Mouse (Mus musculus): ENCODE results near the gene Wdr66.
"Not testable (repeated sequence)": the region's sequence is repeated elsewhere in the genome, so short reads cannot be mapped to it uniquely, and the experiment has no call there.

The Wdr66 gene

GRCm38 (mm10) chr5:123251834-123252233 is at the start of gene Wdr66:
Gene Wdr66 (plus strand): TSS chr5:123252102.
- DNase-seq (ENCODE audit: low spot score in 2 of 2), result peak; percentile 78 to 95

DNA sequence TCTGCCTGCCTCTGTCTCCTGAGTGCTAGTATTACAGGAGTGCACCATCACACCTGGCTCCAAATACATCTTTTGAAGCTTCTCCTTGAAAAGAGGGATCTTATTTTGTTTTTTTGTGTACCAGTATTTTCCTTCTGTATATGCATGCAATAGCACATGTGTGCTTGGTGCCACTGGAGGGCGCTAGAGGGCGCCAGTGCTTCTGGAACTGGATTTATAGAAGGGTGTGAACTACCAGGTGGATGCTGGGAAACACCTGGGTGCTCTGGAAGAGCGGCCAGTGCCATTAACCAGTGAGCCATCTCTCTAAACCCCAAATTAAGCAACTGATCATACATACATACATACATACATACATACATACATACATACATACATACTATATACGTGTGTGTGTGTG is 49.1 kb upstream of the Wdr66 start:
- not testable (repeated sequence) for DNase-seq (ENCODE audit: low spot score in 2 of 2)

- not testable (repeated sequence) for DNase-seq (ENCODE audit: low spot score in 2 of 2)
These were observed 48.3 kb upstream of the Wdr66 start for GRCm38 (mm10) chr5:123203591-123203990.

- not testable (repeated sequence) for DNase-seq (ENCODE audit: low spot score in 2 of 2)
These were observed 29.4 kb upstream of the Wdr66 start for GRCm38 (mm10) chr5:123222346-123223050.

DNA sequence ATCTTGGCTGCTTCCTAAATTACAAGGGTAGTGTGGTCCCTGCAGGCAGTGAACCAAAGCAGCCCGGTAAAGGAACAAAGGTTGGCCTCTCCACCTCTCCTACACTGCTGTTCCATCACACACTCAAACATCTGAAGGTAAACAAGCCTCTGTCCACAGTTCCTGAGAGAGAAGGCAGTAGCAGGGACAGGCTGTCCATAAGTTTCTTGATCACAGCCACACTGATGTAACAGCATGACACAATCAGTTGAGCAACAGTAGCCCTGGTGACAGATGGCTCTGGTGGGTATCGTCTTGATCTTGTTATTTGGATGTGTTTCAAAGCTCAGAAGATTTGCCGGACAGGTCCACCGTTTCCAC is 28.9 kb upstream of the Wdr66 start:
- no peak for DNase-seq (ENCODE audit: low spot score in 2 of 2)

DNA sequence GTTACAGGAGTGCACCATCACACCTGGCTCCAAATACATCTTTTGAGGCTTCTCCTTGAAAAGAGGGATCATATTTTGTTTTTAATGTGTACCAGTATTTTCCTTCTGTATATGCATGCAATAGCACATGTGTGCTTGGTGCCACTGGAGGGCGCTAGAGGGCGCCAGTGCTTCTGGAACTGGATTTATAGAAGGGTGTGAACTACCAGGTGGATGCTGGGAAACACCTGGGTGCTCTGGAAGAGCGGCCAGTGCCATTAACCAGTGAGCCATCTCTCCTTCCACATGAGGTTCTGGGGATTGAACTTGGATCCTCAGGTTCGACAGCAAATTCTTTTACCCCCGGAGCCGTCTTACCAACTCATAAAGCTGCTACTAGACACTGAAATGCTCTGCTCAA is 28.0 kb upstream of the Wdr66 start:
- DNase-seq (ENCODE audit: low spot score in 2 of 2), result not testable (repeated sequence)

GRCm38 (mm10) chr5:123226851-123227250 is 25.1 kb upstream of the Wdr66 start:
- DNase-seq (ENCODE audit: low spot score in 2 of 2), result no peak

GRCm38 (mm10) chr5:123227762-123228523 is 24.0 kb upstream of the Wdr66 start:
- DNase-seq (ENCODE audit: low spot score in 2 of 2), result peak; percentile 89 to 97

DNA sequence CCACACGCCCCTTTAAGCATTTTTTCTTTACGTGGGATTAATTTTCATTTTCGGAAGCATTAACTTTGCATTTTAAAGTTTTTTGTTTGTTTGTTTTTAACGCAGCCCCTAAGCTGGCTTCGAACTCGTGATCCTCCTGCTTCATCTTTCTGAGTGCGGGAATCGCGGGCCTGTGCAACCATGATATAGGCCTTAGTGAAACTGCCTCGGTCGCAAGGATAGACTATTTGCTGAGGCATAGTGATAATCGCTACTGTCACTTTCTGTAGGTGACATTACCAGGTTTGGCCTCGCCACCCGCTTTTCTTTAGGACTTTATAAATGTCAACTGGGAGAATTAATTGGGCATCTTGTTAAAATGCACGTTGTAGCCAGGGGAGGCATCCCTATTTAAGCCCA is 23.4 kb upstream of the Wdr66 start:
- no peak for DNase-seq (ENCODE audit: low spot score in 2 of 2)

- no peak for DNase-seq (ENCODE audit: low spot score in 2 of 2)
These were observed 22.6 kb upstream of the Wdr66 start for GRCm38 (mm10) chr5:123229296-123229695.

GRCm38 (mm10) chr5:123232180-123232579 is 19.7 kb upstream of the Wdr66 start:
- DNase-seq (ENCODE audit: low spot score in 2 of 2), result no peak

DNA sequence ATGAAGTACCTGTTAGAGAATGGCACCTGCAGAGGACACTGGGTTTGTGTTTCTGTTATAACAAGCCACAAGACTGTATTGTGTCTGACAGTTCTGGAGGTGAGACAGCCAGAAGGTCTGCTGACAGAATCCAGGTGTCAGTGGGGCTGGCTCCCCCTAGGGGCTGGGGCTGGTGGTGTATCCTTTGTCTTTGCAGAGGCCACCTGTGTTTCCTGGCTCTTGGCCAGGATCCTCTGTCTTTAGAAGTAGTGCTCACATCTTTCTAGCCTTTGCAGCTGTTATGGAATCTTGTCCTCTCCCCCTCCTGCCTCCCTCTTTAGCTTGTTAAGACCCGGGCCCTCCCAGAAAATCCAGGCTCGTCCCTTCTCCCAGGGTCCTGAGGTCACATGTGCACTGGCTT is 16.2 kb upstream of the Wdr66 start:
- DNase-seq (ENCODE audit: low spot score in 2 of 2), result peak in 1 of 2 experiments; percentile 39

DNA sequence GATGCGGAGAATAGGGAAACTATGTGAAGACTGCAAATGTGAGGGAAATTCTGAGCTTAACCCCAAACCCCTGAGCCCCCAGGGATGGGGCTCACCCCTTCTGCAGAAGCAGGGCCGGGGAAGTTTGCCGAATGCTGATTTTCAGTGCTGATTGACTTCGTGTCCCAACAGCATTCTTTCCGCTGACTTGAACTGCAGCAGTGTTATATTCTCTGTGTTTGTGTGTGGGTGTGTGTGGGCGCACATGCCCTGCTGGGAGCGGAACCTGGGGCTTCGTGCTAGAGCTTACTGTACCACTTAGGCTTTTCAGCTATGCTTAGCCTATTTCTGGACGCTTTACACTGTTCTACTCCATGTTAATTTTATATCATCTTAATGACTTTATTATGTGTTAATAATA is 15.5 kb upstream of the Wdr66 start:
- DNase-seq (ENCODE audit: low spot score in 2 of 2), result peak in 1 of 2 experiments; percentile 44

- DNase-seq (ENCODE audit: low spot score in 2 of 2), result no peak
These were observed 12.4 kb upstream of the Wdr66 start for GRCm38 (mm10) chr5:123239501-123239900.

- peak in 1 of 2 experiments; percentile 39 for DNase-seq (ENCODE audit: low spot score in 2 of 2)
These were observed 6.4 kb upstream of the Wdr66 start for GRCm38 (mm10) chr5:123245518-123245917.

GRCm38 (mm10) chr5:123251390-123251789 is 512 bp upstream of the Wdr66 start:
- DNase-seq (ENCODE audit: low spot score in 2 of 2), result no peak

- peak; percentile 42 to 80 for DNase-seq (ENCODE audit: low spot score in 2 of 2)
These were observed 5.2 kb downstream of the Wdr66 start for GRCm38 (mm10) chr5:123256841-123257755.

GRCm38 (mm10) chr5:123258990-123259389 is 7.1 kb downstream of the Wdr66 start:
- DNase-seq (ENCODE audit: low spot score in 2 of 2), result peak in 1 of 2 experiments; percentile 57

- peak in 1 of 2 experiments; percentile 30 for DNase-seq (ENCODE audit: low spot score in 2 of 2)
These were observed 8.8 kb downstream of the Wdr66 start for GRCm38 (mm10) chr5:123260698-123261097.

GRCm38 (mm10) chr5:123266909-123267308 is 15.0 kb downstream of the Wdr66 start:
- DNase-seq (ENCODE audit: low spot score in 2 of 2), result no peak

DNA sequence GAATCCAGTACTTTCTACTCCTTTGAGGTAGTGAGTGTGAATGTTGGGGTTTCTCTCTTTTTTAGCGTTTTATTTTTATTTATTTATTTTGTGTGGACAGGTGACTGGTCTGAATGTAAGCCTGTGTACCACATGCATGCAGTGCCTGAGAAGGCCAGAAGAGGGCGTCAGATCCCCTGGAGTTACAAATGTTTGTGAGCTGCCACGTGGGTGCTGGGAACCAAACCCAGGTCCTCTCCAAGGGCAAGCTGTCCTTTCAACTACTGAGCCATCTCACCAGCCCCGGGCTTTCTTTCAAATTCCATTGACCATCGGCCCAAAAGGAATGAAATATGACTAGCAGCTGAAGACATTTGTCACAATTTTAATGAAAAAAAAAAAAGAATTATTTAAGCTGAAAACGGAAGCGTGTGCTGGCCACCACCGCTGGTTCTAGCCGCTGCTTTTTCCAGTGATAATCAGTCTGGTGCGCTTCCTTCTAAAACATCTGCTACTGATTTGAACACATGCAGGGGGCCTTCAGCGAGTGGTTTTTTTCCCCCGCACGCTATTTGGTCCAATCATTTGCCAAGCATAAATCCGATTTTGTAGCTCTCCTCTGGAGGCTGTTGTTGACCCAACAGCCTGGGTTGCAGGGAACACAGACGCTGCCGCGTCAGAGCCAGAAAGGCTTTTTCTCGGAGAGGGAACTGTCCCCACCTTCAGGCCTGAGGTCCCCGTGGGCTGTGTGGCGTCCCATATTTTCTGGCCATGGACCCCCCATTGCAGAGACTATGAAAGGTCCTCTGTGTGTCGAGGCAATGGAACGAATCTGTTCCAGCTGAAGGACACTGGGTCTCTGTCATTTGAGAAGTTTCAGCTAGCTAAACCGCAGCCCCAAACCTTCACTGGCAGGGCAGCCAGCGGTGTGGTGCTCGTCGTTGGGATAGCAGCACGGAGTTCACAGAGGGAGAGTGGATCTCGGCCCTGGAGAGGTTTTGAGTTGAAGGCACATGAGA is 16.9 kb downstream of the Wdr66 start:
- DNase-seq (ENCODE audit: low spot score in 2 of 2), result no peak
